Mouse (Mus musculus) neural tube, embryonic 13.5 days (tissue): ENCODE results near the gene Det1. TPM values are rescaled to one million over a fixed set of nuclear protein-coding genes. Genes with fewer than 3 reads are reported as not detected.
A peak's percentile ranks its signal among the peaks of the same experiment; 100 is the strongest.

Source experiments
- ATAC-seq: fragments of 200-750 bp; cut with Nextera tagmentation; 2 replicates; pipeline ENCODE4 v1.8.0; 2017; ENCODE audit warnings: low read depth, mild to moderate bottlenecking, moderate TSS enrichment, moderate library complexity
- H3K27ac ChIP-seq: fragments of 300-500 bp; sonication (generic); replicated peaks from 2 replicates; pipeline ENCODE4 v1.5.1; 2015; ENCODE audit warnings: moderate library complexity, mild to moderate bottlenecking, inconsistent platforms
- H3K27me3 ChIP-seq: fragments of 300-500 bp; sonication (generic); 2 replicates; pipeline ENCODE4 v1.6.1; 2015; ENCODE audit warnings: mild to moderate bottlenecking, inconsistent platforms
- H3K36me3 ChIP-seq: fragments of 300-500 bp; sonication (generic); 2 replicates; pipeline ENCODE4 v1.6.1; 2015; ENCODE audit warnings: mild to moderate bottlenecking, inconsistent platforms
- H3K4me1 ChIP-seq: fragments of 300-500 bp; sonication (generic); replicated peaks from 2 replicates; pipeline ENCODE4 v1.6.1; 2015; ENCODE audit warnings: inconsistent platforms
- H3K4me2 ChIP-seq: fragments of 300-500 bp; sonication (generic); 2 replicates; pipeline ENCODE4 v1.6.1; 2015; ENCODE audit warnings: inconsistent platforms, mild to moderate bottlenecking, moderate library complexity
- H3K4me3 ChIP-seq: fragments of 300-500 bp; sonication (generic); 2 replicates; pipeline ENCODE4 v1.5.1; 2015; ENCODE audit warnings: mild to moderate bottlenecking, inconsistent platforms
- H3K9ac ChIP-seq: fragments of 300-500 bp; sonication (generic); 2 replicates; pipeline ENCODE4 v1.6.1; 2015; ENCODE audit warnings: moderate library complexity, mild to moderate bottlenecking, inconsistent platforms
- H3K9me3 ChIP-seq: fragments of 300-500 bp; sonication (generic); 2 replicates; pipeline ENCODE4 v1.6.1; 2016; ENCODE audit warnings: inconsistent platforms
- WGBS: fragments of 180-500 bp; shearing (Covaris S2); methylation state at CpG from one replicate; pipeline ENCODE4 v1.1.7; 2015; 5-methylcytosine and 5-hydroxymethylcytosine counted together
- polyA plus RNA-seq: library from polyadenylated mRNA; unstranded; fragments of >200 nt; fragmentation: Nextera tagmentation; extraction: Ambion mirVana; gene quantifications from 2 replicates; pipeline ENCODE4 v1.2.1, GENCODE M21; 2015

Det1 gene
- polyA plus RNA-seq, 1 experiment from 2014 or later = 17.1 TPM

GRCm38 (mm10) chr7:78841601-78842000 lies 5.5 kb downstream of the Det1 start:
- no peak overlapping the region for H3K27ac ChIP-seq
- peaks cover 19% of the 10 kb centered on the region for H3K4me1 ChIP-seq
- H3K9me3 ChIP-seq = no peaks in the 10 kb centered on the region
- H3K4me2 ChIP-seq = no peak overlapping the region
- H3K27me3 ChIP-seq = no peaks in the 10 kb centered on the region
- ATAC-seq = no peak
- no peak overlapping the region for H3K9ac ChIP-seq
- no peak overlapping the region for H3K4me3 ChIP-seq
- 90% methylated on average over 5 of the region's 5 CpGs for WGBS
- peaks cover 56% of the 10 kb centered on the region for H3K36me3 ChIP-seq

GRCm38 (mm10) chr7:78837250-78837649 lies 9.8 kb downstream of the Det1 start:
- 0 out of 2 replicates have a peak overlapping the region, but pooled peaks have one; percentile 23 for H3K27ac ChIP-seq
- ATAC-seq = no peak
- H3K4me1 ChIP-seq = 0 out of 2 replicates have a peak, but pooled peaks cover 4% of the 10 kb centered on the region
- H3K9me3 ChIP-seq = no peaks in the 10 kb centered on the region
- 57% methylated on average over 4 of the region's 4 CpGs for WGBS
- H3K4me3 ChIP-seq = no peak overlapping the region
- no peak overlapping the region for H3K9ac ChIP-seq
- H3K4me2 ChIP-seq = no peak overlapping the region
- H3K36me3 ChIP-seq = peaks cover 58% of the 10 kb centered on the region
- H3K27me3 ChIP-seq = no peaks in the 10 kb centered on the region

DNA sequence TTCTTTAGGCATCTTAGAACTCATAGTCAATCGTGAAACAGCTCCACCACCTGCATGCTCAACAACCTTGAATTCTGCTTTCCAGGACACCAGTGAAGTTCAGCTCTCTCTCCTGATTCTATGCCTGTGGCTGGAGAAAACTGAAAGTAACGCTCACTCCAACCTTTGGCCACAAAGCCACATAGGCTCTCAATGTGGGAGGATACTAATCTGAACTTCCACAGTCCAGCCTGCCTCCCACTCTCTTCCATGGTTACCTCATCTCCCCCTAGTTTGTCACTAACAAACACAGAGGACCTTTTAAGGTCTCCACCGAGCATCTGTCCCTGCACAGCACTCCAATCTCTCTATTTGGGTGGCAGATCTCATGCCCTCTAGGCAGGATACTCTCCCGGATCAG lies 11.4 kb downstream of the Det1 start:
- H3K36me3 ChIP-seq = peaks cover 44% of the 10 kb centered on the region
- WGBS = 83% methylated on average over 4 of the region's 4 CpGs
- no peak for ATAC-seq
- no peaks in the 10 kb centered on the region for H3K27me3 ChIP-seq
- H3K4me1 ChIP-seq = 0 out of 2 replicates have a peak, but pooled peaks cover 4% of the 10 kb centered on the region
- H3K9me3 ChIP-seq = no peaks in the 10 kb centered on the region
- no peak overlapping the region for H3K4me3 ChIP-seq
- H3K27ac ChIP-seq = no peak overlapping the region
- no peak overlapping the region for H3K4me2 ChIP-seq
- H3K9ac ChIP-seq = no peak overlapping the region

GRCm38 (mm10) chr7:78827749-78828362 lies 19.2 kb downstream of the Det1 start:
- peaks cover 43% of the 10 kb centered on the region for H3K36me3 ChIP-seq
- H3K27ac ChIP-seq = peak overlapping the region; percentile 89
- no peak overlapping the region for H3K9ac ChIP-seq
- no peaks in the 10 kb centered on the region for H3K27me3 ChIP-seq
- no peak overlapping the region for H3K4me2 ChIP-seq
- 0 out of 2 replicates have a peak, but pooled peaks have one; percentile 46 for ATAC-seq
- no peak overlapping the region for H3K4me3 ChIP-seq
- H3K4me1 ChIP-seq = peaks cover 32% of the 10 kb centered on the region
- no peaks in the 10 kb centered on the region for H3K9me3 ChIP-seq
- 71% methylated on average over 14 of the region's 14 CpGs for WGBS

- WGBS = 35% methylated on average over 9 of the region's 9 CpGs
- Histone ChIP-seq H3K4me3 (no peak overlapping the region), H3K36me3 (peaks cover 43% of the 10 kb centered on the region), H3K9ac (peak overlapping the region; percentile 45), H3K4me1 (peaks cover 32% of the 10 kb centered on the region), H3K4me2 (no peak overlapping the region), H3K27me3 (no peaks in the 10 kb centered on the region), H3K27ac (peak overlapping the region; percentile 89), H3K9me3 (no peaks in the 10 kb centered on the region)
- ATAC-seq = peak; percentile 89
Measured at GRCm38 (mm10) chr7:78826682-78827385, 20.2 kb downstream of the Det1 start.

DNA sequence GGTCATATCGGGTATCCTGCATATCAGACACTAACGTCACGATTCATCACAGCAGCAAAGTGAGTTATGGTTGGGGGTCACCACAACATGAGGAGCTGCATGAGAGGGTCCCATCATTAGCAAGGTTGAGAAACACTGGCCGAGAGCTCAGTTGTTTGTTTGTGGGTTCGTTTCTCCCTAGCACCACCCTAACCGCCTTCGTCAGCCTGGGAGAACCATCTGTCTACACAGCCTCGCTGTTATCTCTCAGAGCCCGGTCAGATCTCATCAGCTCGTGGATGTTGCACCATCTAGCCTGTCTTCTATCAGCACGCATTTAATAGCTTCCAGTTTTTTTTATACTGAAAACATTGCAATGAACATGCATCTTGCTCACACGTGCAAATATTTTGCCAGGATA lies 28.7 kb downstream of the Det1 start:
- Histone ChIP-seq H3K36me3 (peaks cover 4% of the 10 kb centered on the region; the same call in 1 of the 2 replicates), H3K9ac (no peak overlapping the region), H3K27me3 (no peaks in the 10 kb centered on the region), H3K4me1 (peaks cover 6% of the 10 kb centered on the region), H3K4me2 (no peak overlapping the region), H3K9me3 (no peaks in the 10 kb centered on the region), H3K4me3 (no peak overlapping the region), H3K27ac (no peak overlapping the region)
- 89% methylated on average over 12 of the region's 12 CpGs for WGBS
- no peak for ATAC-seq

DNA sequence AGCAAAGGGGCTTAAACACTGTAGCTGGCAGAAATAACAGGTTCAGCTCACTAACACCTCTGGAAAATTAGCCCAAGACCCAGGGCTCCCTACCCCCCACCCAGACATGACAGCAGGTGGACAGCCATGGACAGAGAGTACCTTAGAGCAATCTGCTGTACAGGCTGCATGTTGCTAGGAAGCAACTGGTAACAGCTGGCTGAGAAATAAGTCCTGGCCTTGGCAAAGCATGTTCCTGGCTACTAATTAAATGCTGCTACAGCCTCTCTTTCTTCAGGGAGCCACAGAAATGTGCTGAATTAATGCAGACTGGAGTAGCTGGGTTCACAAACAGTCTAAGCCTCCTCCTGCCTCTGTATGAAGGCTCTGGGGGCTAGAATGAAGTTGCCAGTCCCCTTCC lies 32.3 kb downstream of the Det1 start:
- peaks cover 6% of the 10 kb centered on the region for H3K4me1 ChIP-seq
- H3K4me3 ChIP-seq = no peak overlapping the region
- no peak overlapping the region for H3K27ac ChIP-seq
- no peak overlapping the region for H3K9ac ChIP-seq
- H3K36me3 ChIP-seq = no peaks in the 10 kb centered on the region
- H3K27me3 ChIP-seq = no peaks in the 10 kb centered on the region
- no peak for ATAC-seq
- no peak overlapping the region for H3K4me2 ChIP-seq
- no peaks in the 10 kb centered on the region for H3K9me3 ChIP-seq

DNA sequence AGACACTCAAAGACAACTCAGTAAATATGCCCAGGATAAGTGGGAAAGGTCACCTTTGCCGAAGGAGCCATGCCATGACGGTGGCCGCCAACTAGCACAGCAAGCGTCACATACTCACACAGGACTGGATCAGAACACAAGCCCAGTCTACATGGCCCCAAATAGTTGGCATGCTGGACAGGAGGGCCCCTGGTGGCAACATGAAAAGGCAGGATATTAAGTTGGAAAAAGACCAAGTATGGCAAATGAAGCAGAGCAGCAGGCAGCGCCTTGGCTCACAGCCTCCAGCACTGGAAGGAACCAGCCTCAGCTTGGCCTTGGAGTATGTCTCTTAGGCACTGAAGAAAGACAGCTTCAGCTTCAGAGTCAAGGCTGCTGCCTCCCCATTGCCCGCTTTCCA lies 33.3 kb downstream of the Det1 start:
- no peak for ATAC-seq

GRCm38 (mm10) chr7:78807192-78807591 lies 39.9 kb downstream of the Det1 start:
- ATAC-seq = no peak
- Histone ChIP-seq H3K4me1 (no peaks in the 10 kb centered on the region), H3K9me3 (no peaks in the 10 kb centered on the region), H3K4me2 (no peak overlapping the region), H3K36me3 (no peaks in the 10 kb centered on the region), H3K9ac (no peak overlapping the region), H3K27me3 (no peaks in the 10 kb centered on the region), H3K4me3 (no peak overlapping the region), H3K27ac (no peak overlapping the region)
- 91% methylated on average over 4 of the region's 4 CpGs for WGBS

More for the DNA sequence above, 33.3 kb downstream of the Det1 start:
- Histone ChIP-seq H3K27ac (no peak overlapping the region), H3K4me3 (no peak overlapping the region), H3K9ac (no peak overlapping the region), H3K9me3 (no peaks in the 10 kb centered on the region), H3K27me3 (no peaks in the 10 kb centered on the region), H3K4me1 (peaks cover 6% of the 10 kb centered on the region), H3K36me3 (no peaks in the 10 kb centered on the region), H3K4me2 (no peak overlapping the region)
- 88% methylated on average over 6 of the region's 6 CpGs for WGBS

- Histone ChIP-seq H3K9ac (no peak overlapping the region), H3K9me3 (no peaks in the 10 kb centered on the region), H3K36me3 (no peaks in the 10 kb centered on the region), H3K4me2 (no peak overlapping the region), H3K27ac (no peak overlapping the region), H3K4me3 (no peak overlapping the region), H3K27me3 (no peaks in the 10 kb centered on the region), H3K4me1 (peaks cover under 1% of the 10 kb centered on the region)
- 92% methylated on average over 3 of the region's 3 CpGs for WGBS
- ATAC-seq = no peak
Measured at GRCm38 (mm10) chr7:78803841-78804240, 43.2 kb downstream of the Det1 start.

GRCm38 (mm10) chr7:78799730-78800496 lies 47.1 kb downstream of the Det1 start:
- H3K4me1 ChIP-seq = peaks cover 17% of the 10 kb centered on the region
- H3K27me3 ChIP-seq = no peaks in the 10 kb centered on the region
- 78% methylated on average over 9 of the region's 9 CpGs for WGBS
- no peaks in the 10 kb centered on the region for H3K36me3 ChIP-seq
- H3K9me3 ChIP-seq = no peaks in the 10 kb centered on the region
- H3K9ac ChIP-seq = no peak overlapping the region
- no peak overlapping the region for H3K4me3 ChIP-seq
- no peak for ATAC-seq
- no peak overlapping the region for H3K27ac ChIP-seq
- H3K4me2 ChIP-seq = no peak overlapping the region

DNA sequence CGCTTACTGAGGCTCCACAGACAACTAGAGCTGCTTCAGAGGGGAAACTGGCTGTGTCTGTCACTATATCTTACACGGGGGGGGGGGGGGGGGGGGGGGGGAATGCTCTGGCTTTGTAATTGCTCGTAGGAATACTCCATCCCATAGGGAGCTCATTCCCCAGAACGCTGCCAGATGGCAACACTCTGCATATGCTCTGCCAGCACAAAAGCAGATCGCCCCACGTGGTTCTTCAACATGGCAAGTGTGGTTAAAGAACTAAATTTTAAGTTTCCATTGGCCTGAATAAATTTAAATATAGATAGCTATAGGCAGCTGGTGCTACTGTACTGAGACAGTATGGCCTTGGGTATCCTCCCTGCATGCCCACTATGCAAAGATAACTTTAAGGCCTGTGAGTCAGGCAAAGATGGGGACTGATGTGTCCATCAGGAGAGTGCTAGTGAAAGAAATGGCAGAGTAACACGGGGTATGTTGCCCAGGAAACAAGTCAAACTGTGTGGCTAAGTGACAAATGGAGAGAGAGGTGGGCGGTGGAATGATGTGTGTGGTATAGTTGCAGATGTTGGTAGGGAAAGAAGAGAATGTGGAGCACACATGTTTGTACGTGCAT lies 49.1 kb downstream of the Det1 start:
- peak; percentile 70 for ATAC-seq
- no peaks in the 10 kb centered on the region for H3K9me3 ChIP-seq
- 40% methylated on average over 8 of the region's 9 CpGs for WGBS
- peaks cover 1% of the 10 kb centered on the region; the same call in 1 of the 2 replicates for H3K36me3 ChIP-seq
- peaks cover 17% of the 10 kb centered on the region for H3K4me1 ChIP-seq
- H3K27ac ChIP-seq = peak overlapping the region; percentile 62
- no peak overlapping the region for H3K4me2 ChIP-seq
- no peak overlapping the region for H3K9ac ChIP-seq
- H3K4me3 ChIP-seq = no peak overlapping the region
- H3K27me3 ChIP-seq = no peaks in the 10 kb centered on the region
